Mouse (Mus musculus): ENCODE data around the gene Cryl1. TPM values are rescaled to one million over a fixed set of nuclear protein-coding genes. Genes with fewer than 3 reads are reported as not detected.

Gene Cryl1
- total RNA-seq, 2 experiments from 2014 or later = 5.1 to 8.3 TPM

DNA sequence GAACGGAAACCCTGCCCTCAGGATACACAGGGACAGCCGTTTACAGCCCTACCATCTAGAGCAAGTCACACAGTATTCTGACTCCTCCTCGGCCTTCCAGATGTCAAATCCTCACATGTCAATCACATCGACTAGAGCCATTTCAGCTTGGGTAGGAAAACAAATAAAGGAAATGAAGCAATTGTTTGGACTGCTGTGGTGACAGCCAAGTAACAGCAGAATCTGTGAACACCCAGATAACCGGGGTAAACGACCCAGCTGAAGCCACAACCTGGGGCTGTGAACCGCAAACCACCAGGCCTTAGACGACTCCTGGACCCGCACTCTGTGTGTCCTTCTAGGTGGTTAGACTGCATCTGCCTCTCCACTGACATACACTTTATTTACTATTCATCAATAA, 23.1 kb downstream of the Cryl1 start:
- no peak for DNase-seq

DNA sequence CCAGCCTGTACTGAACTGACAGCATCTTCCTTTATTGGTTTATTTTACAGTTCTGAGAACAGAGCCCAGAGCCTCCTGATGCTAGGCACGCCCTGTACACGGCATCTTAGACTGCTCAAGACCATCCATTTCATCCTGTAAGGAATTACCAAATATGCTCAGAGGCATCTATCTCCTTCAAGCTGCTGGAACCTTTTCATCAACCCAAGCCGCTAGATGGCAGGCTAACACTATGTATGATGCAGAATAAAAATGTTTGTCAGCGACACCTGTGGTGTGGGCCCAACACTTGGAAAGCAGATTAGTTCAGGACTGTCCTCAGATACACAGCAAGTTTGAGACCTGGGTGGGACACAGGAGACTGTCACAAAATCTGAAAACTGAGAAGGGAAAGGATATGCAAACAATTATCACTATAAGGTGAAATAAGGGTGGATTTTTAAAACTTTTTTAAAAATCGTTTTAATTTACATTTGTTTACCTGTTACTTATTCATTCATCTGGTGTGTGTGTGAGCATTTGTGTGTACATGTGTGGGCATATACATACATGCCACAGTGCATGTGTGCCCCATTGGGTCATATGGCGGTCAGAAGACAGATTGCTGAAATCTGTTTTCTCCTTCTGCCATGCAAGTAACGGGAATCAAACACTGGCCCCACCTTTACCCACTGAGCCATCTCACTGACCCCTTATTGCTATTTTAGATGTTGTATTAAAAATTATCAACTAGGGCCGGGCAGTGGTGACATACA, 25.8 kb downstream of the Cryl1 start:
- peak; percentile 65 to 89 for DNase-seq

DNA sequence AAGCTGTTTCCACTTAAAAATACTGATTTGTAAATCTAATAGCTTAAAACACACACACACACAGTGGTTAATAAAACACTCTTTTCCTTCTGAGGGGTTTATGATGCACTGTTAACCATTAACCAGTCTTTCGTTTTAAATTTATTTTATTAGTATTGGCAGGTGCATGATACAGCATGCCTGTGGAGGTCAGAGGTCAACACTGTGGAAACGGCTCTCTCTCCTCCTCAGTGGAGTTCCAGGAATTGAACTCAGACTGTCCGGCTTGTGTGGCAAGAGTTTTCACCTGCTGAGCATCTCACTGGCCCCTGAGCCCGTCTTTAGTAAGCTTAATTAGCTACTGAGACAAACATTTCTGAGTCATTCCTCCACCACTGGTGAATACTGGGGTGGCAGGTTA, 31.0 kb downstream of the Cryl1 start:
- no peak for DNase-seq

DNA sequence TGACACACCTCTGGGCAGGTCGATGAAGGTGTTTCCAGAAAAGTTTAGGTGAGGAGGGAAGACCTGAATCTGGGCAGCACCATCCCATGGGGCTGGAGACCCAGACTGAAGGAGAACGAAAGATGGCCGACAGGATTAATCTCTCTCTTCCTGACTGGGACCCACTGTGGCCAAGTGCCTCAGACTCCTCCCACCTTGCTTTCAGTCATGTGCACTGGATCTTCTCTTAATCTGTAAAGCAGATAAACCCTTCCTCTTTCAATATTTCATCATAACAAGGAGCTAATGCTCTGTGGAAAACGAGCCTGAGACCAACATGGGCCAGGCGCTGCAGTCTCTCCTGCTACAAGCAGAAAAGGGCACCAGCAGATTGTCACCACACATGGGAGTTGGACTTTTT, 31.6 kb downstream of the Cryl1 start:
- DNase-seq = peak in 1 of 2 experiments; percentile 3

DNA sequence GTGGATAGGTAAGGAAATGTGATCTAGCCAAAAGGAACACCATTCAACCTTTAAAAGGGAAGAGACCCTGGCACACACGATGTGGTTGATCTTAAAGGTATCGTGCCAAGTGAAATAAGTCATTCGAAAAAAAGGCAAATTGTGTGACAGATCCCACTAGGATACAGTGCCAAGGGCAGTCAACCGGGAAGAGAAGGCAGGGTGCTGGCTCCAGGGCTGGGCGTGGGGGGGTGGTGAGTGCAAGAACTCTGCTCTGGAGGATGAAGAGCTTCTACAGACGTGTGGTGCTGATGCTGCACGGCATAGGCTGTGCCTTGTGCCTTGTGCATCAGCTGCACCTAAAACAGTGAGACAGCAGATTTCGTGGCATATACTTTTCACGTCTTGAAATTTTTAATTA, 33.0 kb downstream of the Cryl1 start:
- no peak for DNase-seq

DNA sequence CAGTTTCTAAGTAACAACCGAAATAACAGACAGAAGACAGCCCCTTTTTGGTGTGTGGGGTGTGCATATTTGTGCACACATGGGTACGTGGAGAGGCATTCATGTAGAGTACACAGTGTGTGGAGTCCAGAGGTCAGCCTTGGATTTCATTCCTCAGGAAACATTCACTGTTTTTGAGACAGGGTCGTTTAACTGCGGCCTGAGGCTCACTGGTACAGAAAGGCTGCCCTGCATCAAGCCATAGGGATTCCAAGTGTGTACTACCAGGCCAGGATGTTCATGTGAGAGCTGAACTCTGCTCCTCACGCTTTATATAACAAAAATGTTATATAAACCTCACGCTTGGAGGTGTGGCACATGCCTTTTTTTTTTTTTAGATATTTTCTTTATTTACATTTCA, 34.5 kb downstream of the Cryl1 start:
- DNase-seq = no peak

DNA sequence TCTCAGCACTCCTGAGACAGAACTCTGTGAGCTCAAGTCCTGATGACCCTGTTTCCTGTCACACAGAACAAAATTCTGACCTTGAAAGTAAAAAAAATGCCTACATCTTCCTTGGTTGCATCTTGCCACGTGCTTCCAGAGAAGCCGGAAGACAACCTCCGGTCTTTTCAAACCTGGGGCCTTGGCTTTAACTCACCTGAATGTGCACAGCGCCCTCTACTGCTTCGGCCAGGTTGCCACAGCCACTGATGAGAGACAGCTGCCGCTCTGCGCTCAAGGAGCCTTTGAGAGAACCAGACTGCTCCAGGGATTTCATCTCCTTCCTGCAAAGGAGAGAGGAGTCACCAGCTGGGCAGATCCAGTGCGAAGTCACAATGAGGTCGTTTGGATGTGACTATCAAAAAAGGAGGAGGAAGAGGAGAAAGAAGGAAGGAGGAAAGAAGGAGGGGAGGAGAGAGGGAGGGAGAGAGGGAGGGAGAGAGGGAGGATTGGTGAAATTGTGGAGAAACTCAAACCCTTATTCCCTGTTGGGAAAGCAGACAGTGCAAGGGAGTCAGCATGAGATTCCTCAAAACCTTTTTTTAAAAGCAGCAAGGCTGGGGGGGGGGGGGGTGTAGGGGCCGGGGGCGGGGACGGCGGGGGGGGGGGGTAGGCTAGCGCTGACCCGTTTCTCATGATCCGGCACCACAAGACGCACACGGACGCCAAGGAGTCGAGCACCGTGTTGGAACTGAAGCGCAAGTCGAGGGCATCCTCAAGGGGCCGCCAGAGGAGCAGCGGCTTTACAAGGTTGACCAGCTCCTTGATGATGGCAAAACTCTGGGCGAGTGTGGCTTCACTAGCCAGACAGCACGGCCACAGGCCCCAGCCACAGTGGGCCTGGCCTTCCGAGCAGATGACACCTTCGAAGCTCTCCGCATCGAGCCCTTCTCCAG, 35.3 kb downstream of the Cryl1 start:
- DNase-seq = peak; percentile 41 to 75

DNA sequence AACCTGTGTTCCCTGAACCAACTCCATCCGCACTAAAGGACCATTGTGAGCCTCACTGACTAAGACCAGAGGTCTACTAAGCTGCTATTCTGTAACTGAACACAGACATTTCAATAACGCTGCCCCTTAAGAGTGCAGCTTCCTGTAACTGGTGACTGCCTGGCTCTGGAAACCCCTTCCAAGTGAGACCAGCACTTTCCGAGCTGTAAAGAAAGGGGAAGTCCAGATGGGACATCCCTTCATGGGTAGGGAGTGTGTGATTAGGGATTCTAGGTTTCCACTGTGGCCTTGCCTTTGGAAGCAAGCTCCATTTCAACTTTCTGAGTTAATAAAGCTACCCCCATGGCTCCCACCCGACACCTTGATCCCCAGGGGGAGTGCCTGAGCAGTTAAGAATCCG, 41.3 kb downstream of the Cryl1 start:
- DNase-seq = no peak

DNA sequence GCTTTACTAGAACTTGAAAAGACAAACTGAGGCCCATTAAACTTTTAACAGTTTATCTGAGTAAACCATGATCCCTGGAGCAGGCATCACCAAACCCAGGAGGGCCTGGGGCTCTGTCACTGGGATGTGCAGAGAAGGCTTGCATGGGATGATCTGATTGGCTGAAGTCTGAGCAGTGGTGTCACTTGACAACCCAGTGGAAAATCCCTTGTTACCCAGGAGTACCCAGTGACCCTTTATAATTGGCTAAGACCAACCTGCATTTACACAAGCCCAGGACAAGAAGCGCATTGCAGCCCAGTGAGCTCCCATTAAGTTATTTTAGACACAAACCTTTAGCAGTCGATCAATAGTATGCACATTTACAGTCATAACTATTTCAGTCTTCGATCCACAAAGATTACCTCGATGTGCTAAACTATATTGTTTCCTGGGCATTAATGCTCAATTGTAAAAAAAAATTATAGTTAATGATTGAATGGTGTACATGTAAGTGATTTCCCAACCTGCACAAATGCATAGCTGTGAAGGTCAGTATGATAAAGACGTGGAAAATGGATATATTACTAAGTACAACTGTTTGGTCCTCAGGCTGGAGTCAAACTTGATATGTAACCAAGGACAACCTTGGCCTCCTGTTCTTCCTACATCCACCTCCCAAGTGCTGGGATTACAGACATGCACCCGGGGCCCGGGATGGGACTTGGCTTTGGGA, 46.7 kb downstream of the Cryl1 start:
- no peak for DNase-seq

DNA sequence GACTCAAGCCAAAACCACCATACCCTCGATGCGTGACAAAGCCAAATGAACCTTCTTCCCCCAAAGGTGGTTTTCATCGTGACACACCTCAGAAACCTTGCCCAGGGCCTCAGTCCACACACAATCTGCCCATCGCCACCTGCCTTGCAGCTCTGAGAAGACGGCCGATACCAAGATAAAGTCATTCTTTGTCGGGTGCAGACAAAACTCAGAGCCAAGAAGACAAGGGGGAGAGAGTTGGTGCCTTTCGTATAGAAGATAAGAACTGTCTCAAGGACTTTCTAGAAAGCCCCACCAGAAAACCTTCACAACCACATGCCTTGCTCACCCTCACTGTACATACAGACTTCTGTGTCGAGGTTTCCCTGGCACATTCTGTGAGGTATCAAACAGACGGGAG, 48.4 kb downstream of the Cryl1 start:
- no peak for DNase-seq

DNA sequence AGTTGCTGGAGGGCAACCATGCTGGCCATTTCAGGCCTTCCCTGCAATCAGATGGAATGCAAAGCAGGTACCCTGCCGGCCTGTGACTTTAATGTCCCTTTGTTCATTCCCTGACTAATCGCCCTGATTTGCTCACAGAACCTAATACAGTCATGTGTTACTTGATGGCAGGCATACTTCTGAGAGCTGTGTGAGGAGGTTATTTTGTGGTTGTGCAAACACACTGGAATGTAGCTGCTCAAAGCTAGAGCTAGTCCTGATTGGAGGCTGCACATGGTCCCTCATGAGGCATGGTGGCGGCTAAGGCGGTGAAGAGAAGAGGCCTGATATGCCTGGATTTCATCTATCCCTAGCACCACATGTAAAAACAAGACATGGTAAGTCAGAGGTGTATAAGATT, 50.2 kb downstream of the Cryl1 start:
- DNase-seq = no peak

DNA sequence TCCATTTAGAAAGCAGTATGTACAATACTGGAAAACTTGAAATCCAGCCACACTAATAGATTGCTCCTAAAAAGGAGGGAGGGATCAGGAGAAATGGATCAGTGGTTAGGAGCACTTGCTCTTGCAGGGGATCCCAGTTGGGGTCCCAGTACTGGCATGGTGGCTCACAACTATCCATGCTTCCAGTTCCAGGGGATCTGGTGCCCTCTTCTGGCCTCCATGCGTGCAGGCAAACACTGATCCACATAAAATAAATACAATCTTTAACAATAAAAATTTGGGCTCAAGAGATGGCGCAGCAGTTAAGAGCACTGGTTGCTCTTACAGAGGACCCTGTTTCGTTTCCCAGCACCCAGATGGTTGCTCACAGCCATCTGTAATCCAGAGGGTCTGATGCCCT, 52.2 kb downstream of the Cryl1 start:
- no peak for DNase-seq

DNA sequence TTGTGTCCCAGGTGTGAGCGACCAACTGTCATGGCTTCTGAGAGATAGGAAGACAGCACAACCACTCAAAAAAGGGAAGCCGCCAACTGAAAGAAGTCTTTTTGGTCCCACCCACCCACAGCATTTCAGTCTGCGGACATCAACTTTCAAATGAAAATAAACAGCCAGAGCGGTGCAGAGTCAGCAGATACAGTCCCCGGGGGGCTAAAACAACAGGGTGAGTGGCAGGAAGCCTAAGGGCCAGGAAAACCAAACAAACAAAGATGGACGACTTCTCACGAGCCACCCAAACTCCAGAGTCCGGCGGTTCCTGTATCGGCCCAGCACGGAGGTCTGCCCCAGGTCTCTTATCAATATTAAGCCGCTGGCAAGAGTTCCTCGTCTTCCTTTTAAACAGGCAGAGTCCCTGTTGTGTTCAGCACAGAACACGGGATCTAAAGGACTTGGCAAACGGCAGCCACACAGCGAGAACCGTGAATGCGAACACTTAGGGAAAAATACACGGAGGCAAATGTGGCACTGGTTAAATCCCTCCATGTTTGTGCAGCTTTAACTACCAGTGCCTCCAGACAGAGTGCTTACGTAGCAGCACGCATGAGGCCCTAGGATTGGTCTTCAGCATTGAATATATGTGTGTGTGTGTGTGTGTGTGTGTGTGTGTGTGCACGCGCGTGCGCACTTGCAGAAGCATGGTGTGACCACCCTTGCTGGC, 53.4 kb downstream of the Cryl1 start:
- peak; percentile 20 to 45 for DNase-seq

DNA sequence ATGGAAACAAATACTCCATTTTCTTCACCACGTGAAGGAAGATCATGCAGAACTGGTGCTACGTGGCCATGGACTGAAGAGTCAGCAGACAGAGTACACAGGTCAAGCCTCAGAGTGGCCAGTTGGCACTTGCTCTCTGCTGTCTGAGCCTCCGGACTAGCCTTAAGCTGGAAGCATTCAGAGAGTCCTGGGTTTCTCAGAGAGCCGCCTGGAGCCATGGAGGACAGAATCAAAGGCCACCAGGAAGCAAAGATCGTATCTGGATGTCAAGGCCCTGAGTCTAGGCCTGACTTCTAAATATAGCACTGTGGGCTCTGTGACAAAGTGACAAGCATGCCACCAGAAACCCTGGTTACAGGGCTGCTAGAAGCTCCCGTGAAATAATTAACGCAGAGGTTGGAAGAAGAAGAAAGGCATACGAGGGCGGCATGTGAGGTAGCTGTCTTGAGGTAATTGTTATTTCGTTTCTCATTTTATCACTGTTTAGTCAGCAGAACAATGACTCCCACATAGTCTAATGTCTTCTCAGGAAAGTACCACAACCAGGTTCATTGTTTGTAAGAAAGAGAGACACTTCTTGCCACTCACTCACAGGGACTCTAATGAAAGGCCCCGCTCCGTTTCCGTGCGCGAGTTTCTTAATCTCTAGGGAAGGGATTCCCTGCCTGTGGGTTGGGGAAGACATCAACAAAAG, 55.1 kb downstream of the Cryl1 start:
- no peak for DNase-seq

DNA sequence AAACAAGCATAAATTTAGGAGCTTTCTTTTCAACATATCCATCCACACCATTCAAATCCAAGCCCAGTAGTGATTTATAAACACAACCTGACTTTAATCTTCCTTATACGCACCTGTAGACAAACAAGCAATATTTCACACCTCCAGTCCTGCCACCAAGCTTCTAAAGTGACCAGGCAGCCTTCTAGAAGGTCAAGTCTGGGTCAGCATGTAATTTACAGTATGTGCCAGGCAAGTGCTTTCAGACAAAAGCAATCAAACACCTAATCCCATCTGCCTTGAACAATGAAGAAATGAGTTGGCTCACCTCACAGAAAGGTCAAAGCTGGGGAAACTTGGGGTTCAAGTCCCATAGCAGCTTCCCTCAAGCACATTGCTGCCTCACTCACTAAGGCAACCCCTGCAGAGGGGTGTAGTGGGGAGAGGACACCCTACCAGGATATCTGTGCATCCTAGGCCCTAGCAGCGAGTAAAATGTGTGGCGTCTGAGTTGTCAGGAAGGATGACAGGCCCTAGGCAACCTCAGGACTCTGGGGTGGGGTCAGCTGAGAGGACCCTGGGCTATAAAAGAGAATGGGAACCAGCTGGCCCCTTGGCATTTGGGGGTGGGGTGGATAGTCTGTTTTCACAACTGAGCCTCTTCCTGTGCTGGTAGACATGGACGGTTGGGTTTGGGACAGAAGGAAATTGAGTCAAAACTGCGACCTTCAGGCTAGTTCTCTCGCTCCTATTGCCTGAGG, 55.8 kb downstream of the Cryl1 start:
- DNase-seq = no peak

DNA sequence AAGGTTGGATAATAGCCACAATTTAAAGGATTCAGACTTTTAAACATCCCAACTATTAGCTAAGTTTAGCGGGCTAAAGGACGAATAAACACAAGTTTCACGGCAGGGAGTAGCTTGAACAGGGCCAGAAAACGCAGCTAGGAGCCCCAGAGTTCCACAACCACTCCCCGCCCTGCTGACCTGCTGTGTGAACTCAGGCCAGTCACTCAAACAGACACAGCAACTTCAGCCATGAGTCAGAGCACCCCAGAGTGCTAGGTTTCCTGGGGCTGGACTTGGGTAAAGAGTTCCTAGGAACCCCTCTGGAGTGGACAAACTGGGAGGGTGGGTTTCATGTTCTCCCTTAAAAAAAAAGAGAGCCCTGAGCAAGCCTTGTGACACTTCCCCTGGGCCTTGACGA, 59.7 kb downstream of the Cryl1 start:
- DNase-seq = no peak

DNA sequence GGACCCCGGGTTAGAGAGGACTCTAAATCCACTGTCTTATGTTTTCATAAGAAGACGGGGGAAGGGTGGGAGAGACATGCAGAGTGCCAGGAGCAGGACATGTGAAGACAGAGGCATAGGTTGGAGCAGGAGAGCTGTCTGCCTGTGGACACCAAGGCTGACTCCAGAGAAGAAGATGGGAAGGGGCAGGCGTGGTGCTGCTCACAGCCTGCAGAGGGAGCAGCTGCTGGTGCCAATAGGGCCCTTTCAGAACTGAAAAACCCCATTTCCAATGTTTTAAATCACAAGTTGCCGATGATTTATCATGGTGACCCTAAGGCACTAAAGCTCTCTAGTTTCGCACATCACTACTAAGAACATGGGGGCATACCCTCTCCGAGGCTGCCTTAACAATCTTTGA, 63.5 kb downstream of the Cryl1 start:
- no peak for DNase-seq

DNA sequence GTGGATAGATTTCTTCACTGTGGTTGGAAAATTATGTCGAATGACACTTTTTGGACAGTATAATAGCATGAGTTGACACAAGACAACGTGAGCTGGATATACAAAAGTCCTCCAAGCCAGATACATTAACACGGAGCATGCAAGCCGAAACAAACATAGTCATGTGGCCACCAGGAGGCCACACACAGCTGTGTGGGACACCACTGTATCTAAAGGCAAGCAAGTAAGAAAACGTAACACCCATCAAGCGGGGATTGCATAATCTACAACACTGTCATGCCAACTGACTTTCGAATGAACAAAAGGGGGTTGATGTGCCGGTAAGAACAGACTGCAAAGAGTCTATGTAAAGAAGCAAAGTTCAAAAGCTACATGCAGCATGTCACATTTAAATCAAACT, 65.8 kb downstream of the Cryl1 start:
- no peak for DNase-seq

DNA sequence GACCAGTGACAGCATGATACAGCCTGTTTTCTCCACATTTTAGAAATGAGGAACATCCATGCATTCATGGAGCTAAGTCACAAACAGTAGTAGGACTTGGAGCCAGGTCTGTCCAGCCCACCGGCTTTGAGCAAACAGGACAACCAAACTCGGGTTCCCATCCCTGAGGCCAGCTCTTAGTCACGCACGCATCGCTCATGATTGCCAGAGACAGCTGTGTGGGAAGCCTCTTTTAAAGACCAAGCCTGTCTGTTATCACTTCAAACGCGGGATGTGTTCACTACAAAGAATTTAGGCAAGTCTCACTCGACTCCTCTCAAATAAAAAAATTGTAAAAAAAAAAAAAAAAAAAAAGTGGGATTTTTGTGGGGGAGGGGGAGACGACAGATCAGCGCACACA, 67.2 kb downstream of the Cryl1 start:
- DNase-seq = no peak

DNA sequence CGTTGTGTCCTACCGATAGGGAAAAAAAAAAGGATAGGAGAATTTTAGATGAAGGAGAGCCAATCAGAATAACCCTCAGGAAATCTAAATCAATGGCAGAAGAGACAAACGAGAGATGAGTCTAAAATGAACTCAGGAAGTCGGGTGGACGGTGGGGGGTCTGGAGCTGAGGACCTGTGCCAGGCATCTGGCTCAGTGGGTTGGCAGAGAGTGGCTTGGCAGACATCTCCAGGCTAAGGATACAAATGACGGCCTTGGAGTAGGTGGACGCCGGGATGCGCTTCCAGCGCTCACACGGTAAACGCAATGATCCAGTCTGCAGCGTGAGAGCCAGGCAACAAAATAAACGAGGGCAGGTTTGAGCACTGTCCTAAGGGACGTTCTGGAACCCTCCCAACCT, 68.7 kb downstream of the Cryl1 start:
- DNase-seq = no peak

DNA sequence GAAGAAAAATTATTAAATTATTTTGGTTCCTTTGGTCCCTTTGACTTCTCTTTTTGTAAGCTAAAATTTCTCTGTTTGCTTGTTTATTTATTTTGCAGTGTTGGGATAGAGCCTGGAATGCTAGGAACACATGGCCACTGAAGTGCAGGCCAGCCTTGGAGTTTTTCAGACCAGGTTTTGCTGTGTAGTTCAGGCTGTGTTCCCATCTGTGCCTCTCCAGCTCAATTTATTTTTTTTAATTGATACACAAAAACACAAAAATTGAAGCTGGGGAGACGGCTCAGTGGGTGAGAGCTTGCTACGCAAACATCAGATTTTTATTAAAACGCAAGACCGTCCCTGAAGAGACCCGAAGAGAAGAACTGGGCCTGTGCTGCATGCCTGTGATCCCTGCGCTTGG, 71.6 kb downstream of the Cryl1 start:
- DNase-seq = no peak

Measured in heart, adult 18-20 months (tissue).